Mouse (Mus musculus) stomach, embryonic 15.5 days (tissue): ENCODE data around the gene Bcl2l14. TPM values are rescaled to one million over a fixed set of nuclear protein-coding genes. Genes with fewer than 3 reads are reported as not detected.
A peak's percentile ranks its signal among the peaks of the same experiment; 100 is the strongest.

ENCODE experiments used
- ATAC-seq: fragments of 200-750 bp; cut with Nextera tagmentation; 2 replicates; pipeline ENCODE4 v1.8.0; 2017; ENCODE audit warnings: low read depth, moderate number of reproducible peaks, moderate TSS enrichment; ENCODE audit not compliant: insufficient read depth, low FRiP score
- H3K27ac ChIP-seq: fragments of 300-500 bp; sonication (generic); 2 replicates; pipeline ENCODE4 v1.5.1; 2015; ENCODE audit warnings: mild to moderate bottlenecking, inconsistent platforms
- H3K27me3 ChIP-seq: fragments of 300-500 bp; sonication (generic); replicated peaks from 2 replicates; pipeline ENCODE4 v1.6.1; 2015; ENCODE audit warnings: inconsistent platforms
- H3K36me3 ChIP-seq: fragments of 300-500 bp; sonication (generic); 2 replicates; pipeline ENCODE4 v1.6.1; 2015; ENCODE audit warnings: inconsistent platforms
- H3K4me1 ChIP-seq: fragments of 300-500 bp; sonication (generic); 2 replicates; pipeline ENCODE4 v1.6.1; 2015; ENCODE audit warnings: inconsistent platforms
- H3K4me2 ChIP-seq: fragments of 300-500 bp; sonication (generic); 2 replicates; pipeline ENCODE4 v1.6.1; 2015; ENCODE audit warnings: mild to moderate bottlenecking, inconsistent platforms
- H3K4me3 ChIP-seq: fragments of 300-500 bp; sonication (generic); replicated peaks from 2 replicates; pipeline ENCODE4 v1.5.1; 2015; ENCODE audit warnings: inconsistent platforms
- H3K9ac ChIP-seq: fragments of 300-500 bp; sonication (generic); 2 replicates; pipeline ENCODE4 v1.6.1; 2015; ENCODE audit warnings: inconsistent platforms
- H3K9me3 ChIP-seq: fragments of 300-500 bp; sonication (generic); 2 replicates; pipeline ENCODE4 v1.6.1; 2016; ENCODE audit warnings: inconsistent platforms
- WGBS: fragments of 180-500 bp; shearing (Covaris S2); methylation state at CpG from one replicate; pipeline ENCODE4 v1.1.7; 2015; 5-methylcytosine and 5-hydroxymethylcytosine counted together
- polyA plus RNA-seq: library from polyadenylated mRNA; unstranded; fragments of >200 nt; fragmentation: Nextera tagmentation; extraction: Ambion mirVana; gene quantifications from 2 replicates; pipeline ENCODE4 v1.2.1, GENCODE M21; 2015

Bcl2l14 gene
- polyA plus RNA-seq, 1 experiment from 2014 or later, result 12.0 TPM

DNA sequence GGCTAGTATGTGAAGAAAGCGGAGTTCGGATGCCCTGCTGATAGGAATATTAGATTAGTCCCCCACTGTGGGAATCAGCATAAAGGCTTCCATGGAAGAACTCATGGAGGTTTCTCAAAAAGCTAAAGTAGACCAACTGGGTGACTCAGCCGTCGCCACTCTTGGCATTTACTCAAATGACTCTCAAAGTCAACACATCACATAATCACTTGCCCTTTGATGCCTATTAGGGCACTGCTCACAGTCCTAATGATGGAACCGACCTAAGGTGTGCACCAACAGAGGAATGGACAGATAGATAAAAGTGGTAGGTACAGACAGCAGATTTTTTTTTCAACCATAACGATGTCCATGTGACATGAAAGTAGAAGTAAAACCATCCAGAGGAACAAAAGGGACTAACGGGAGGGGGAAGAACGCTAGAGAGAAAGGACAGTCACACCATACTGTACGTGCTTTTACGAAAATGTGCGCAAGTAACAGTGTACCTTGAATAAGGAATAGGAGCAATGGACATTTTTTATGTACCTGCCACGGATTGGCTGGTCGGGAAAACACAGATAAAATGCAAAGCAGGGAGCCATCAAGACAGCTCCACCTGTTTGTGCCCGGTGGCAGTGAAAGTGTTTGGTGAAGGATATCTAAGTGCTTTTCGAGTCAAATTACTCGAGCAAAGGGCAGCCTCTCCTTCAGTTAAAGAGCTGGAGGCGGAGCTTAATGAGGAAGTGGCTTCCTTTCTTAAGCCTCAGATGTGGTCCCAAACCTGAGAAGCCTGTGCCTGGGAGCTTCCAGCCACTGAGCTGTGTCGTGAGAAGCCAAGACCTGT lies 17.8 kb downstream of the Bcl2l14 start:
- Histone ChIP-seq H3K4me1 (no peaks in the 10 kb centered on the region), H3K4me3 (peak overlapping the region; percentile 21; the same call in 1 of the 2 replicates), H3K36me3 (no peaks in the 10 kb centered on the region), H3K9me3 (no peaks in the 10 kb centered on the region), H3K27me3 (no peaks in the 10 kb centered on the region), H3K27ac (peak overlapping the region; percentile 84), H3K4me2 (peak overlapping the region; percentile 19), H3K9ac (no peak overlapping the region)
- 48% methylated on average over 18 of the region's 18 CpGs for WGBS
- peak; percentile 84 for ATAC-seq

- ATAC-seq, result peak; percentile 50
- Histone ChIP-seq H3K27me3 (no peaks in the 10 kb centered on the region), H3K4me1 (no peaks in the 10 kb centered on the region), H3K4me3 (peak overlapping the region; percentile 21; the same call in 1 of the 2 replicates), H3K9me3 (no peaks in the 10 kb centered on the region), H3K9ac (no peak overlapping the region), H3K36me3 (no peaks in the 10 kb centered on the region), H3K4me2 (peak overlapping the region; percentile 19), H3K27ac (peak overlapping the region; percentile 84)
- WGBS, result 47% methylated on average over 4 of the region's 4 CpGs
These were observed 18.4 kb downstream of the Bcl2l14 start for GRCm38 (mm10) chr6:134414532-134414883.

- Histone ChIP-seq H3K27ac (no peak overlapping the region), H3K4me3 (no peak overlapping the region), H3K27me3 (no peaks in the 10 kb centered on the region), H3K36me3 (no peaks in the 10 kb centered on the region), H3K4me1 (no peaks in the 10 kb centered on the region), H3K9me3 (no peaks in the 10 kb centered on the region), H3K9ac (no peak overlapping the region), H3K4me2 (no peak overlapping the region)
- WGBS, result 69% methylated on average over 3 of the region's 3 CpGs
- no peak for ATAC-seq
These were observed 20.5 kb downstream of the Bcl2l14 start for GRCm38 (mm10) chr6:134416556-134417105.

GRCm38 (mm10) chr6:134417886-134418285 lies 21.8 kb downstream of the Bcl2l14 start:
- no peaks in the 10 kb centered on the region for H3K36me3 ChIP-seq
- no peaks in the 10 kb centered on the region for H3K4me1 ChIP-seq
- no peaks in the 10 kb centered on the region for H3K27me3 ChIP-seq
- no peak overlapping the region for H3K27ac ChIP-seq
- 62% methylated on average over 3 of the region's 3 CpGs for WGBS
- H3K4me2 ChIP-seq, result no peak overlapping the region
- ATAC-seq, result no peak
- no peaks in the 10 kb centered on the region for H3K9me3 ChIP-seq
- no peak overlapping the region for H3K9ac ChIP-seq
- no peak overlapping the region for H3K4me3 ChIP-seq

DNA sequence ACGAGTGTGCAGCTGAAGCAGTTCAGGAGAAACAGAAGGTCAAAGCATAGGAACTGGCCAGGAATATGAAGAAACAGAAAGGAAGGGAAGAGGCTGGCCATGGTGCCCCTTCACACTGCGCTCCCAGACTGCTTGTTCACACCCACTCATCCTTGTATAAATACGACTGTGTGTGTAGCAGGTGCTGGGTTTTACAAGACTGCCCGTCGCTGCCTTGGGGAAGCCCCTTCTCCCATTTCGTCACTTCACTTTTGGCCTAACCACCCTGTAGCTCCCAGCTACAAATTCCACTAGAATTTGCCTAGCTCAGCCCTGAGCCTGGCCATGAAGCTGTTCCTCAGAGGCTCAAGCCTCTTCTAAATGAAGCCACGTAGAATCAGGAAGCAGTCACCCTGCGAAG lies 24.3 kb downstream of the Bcl2l14 start:
- peaks cover 2% of the 10 kb centered on the region; the same call in 1 of the 2 replicates for H3K4me1 ChIP-seq
- H3K27ac ChIP-seq, result no peak overlapping the region
- ATAC-seq, result no peak
- 69% methylated on average over 8 of the region's 8 CpGs for WGBS
- H3K27me3 ChIP-seq, result no peaks in the 10 kb centered on the region
- H3K4me3 ChIP-seq, result no peak overlapping the region
- no peak overlapping the region for H3K9ac ChIP-seq
- no peak overlapping the region for H3K4me2 ChIP-seq
- H3K36me3 ChIP-seq, result no peaks in the 10 kb centered on the region
- H3K9me3 ChIP-seq, result no peaks in the 10 kb centered on the region

DNA sequence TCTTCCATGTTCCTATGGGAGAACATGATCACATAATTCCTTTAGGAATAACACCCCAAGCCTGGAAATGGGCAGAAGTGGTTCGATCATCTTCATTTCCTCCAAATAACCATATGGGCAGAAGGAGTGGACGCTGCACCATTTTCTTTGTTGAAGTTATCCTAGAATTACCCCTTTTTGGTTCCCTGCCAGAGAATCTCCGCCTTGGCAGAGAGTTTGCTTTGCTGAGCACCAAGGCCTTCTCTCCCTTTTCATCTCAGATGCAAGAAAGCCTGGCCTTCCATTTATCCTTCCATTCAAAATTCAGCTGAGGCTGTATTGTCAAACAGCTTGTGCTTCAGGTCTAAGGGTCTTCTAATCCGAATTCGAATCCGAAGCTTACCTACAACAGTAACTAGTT lies 25.8 kb downstream of the Bcl2l14 start:
- Histone ChIP-seq H3K4me2 (no peak overlapping the region), H3K27me3 (no peaks in the 10 kb centered on the region), H3K9me3 (no peaks in the 10 kb centered on the region), H3K4me1 (peaks cover 3% of the 10 kb centered on the region; the same call in 1 of the 2 replicates), H3K9ac (no peak overlapping the region), H3K4me3 (no peak overlapping the region), H3K27ac (no peak overlapping the region), H3K36me3 (no peaks in the 10 kb centered on the region)
- no peak for ATAC-seq
- 77% methylated on average over 6 of the region's 6 CpGs for WGBS

DNA sequence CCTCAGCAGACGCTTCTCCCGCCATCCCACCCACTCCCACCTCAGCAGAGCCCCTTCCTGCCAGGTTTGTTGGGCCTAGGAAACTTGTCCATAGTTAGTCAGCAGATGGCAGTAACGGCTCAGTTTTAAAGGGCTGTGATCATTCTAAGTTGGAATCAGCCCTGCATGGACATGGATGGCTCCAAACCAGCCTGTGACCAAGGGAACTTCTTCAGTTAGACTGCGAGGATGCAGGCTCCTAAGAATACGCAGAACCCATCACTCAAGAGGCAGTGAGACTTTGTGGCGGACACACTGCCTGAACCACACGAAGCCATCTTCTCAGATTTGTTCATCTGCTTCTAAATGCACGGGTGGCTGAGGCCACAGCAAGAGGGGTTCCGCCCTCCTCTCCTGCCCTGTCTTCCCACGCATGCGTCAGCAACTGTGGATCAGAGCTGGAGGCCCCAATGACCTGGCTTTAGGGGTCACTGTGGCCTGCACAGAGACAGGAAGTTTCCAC lies 29.1 kb downstream of the Bcl2l14 start:
- ATAC-seq, result peak; percentile 67; the same call in 1 of the 2 replicates
- Histone ChIP-seq H3K9me3 (no peaks in the 10 kb centered on the region), H3K36me3 (no peaks in the 10 kb centered on the region), H3K4me2 (peak overlapping the region; percentile 21), H3K27me3 (no peaks in the 10 kb centered on the region), H3K4me3 (no peak overlapping the region), H3K4me1 (peaks cover 5% of the 10 kb centered on the region; the same call in 1 of the 2 replicates), H3K9ac (no peak overlapping the region), H3K27ac (no peak overlapping the region)
- 30% methylated on average over 11 of the region's 11 CpGs for WGBS

DNA sequence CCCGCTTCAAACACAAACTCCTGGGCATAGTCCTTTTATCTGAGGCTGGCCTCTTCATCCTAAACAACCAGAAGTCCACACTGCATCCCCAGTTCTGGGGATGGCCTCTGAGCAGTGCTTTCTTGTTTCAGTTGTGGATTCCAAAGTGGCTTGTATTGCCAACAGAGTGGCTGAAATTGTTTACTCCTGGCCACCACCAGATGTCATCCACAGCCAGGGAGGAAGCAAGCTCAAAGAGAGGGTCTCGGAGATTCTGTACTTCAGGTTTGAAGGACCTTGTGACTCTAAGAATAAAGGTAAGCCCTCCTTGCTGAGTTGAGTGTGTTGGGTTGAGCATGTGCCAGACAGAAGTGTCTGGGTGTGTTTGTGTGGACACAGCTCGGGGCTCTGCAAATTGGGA lies 31.0 kb downstream of the Bcl2l14 start:
- Histone ChIP-seq H3K36me3 (no peaks in the 10 kb centered on the region), H3K9me3 (no peaks in the 10 kb centered on the region)
- no peak for ATAC-seq

DNA sequence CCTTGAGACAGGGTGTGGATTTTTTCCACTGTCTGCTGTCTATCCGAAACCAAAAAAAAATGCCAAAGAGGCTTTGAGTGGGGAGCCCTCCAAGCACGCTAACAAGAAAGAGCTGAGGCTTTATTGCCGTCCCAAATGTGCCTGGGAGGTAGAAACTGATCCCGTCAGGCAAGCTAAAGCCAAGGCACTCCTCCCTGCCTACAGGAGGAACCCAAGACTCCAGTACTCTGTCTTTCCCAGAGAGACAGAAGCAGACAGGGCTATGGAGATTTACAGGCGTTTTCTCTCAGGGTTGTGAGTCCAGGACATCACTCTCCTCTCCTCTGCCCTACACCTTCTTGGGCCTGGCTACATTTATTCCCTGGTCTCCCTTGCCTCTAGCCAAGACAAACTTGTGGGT lies 32.3 kb downstream of the Bcl2l14 start:
- H3K4me2 ChIP-seq, result no peak overlapping the region
- no peaks in the 10 kb centered on the region for H3K27me3 ChIP-seq
- H3K4me3 ChIP-seq, result no peak overlapping the region
- H3K9me3 ChIP-seq, result no peaks in the 10 kb centered on the region
- H3K36me3 ChIP-seq, result no peaks in the 10 kb centered on the region
- H3K9ac ChIP-seq, result no peak overlapping the region
- ATAC-seq, result no peak
- no peak overlapping the region for H3K27ac ChIP-seq
- 60% methylated on average over 5 of the region's 5 CpGs for WGBS
- peaks cover 7% of the 10 kb centered on the region; the same call in 1 of the 2 replicates for H3K4me1 ChIP-seq

More for the DNA sequence above, 31.0 kb downstream of the Bcl2l14 start:
- Histone ChIP-seq H3K4me1 (peaks cover 7% of the 10 kb centered on the region; the same call in 1 of the 2 replicates), H3K4me2 (no peak overlapping the region), H3K27me3 (no peaks in the 10 kb centered on the region), H3K9ac (no peak overlapping the region), H3K27ac (no peak overlapping the region), H3K4me3 (no peak overlapping the region)
- WGBS, result 82% methylated on average over 3 of the region's 3 CpGs

- H3K9me3 ChIP-seq, result no peaks in the 10 kb centered on the region
- H3K36me3 ChIP-seq, result no peaks in the 10 kb centered on the region
- WGBS, result 67% methylated on average over 9 of the region's 9 CpGs
- H3K27ac ChIP-seq, result 0 out of 2 replicates have a peak overlapping the region, but pooled peaks have one; percentile 21
- H3K4me2 ChIP-seq, result no peak overlapping the region
- no peak overlapping the region for H3K4me3 ChIP-seq
- H3K9ac ChIP-seq, result no peak overlapping the region
- no peak for ATAC-seq
- H3K4me1 ChIP-seq, result peaks cover 6% of the 10 kb centered on the region; the same call in 1 of the 2 replicates
- no peaks in the 10 kb centered on the region for H3K27me3 ChIP-seq
These were observed 34.2 kb downstream of the Bcl2l14 start for GRCm38 (mm10) chr6:134430161-134430799.

DNA sequence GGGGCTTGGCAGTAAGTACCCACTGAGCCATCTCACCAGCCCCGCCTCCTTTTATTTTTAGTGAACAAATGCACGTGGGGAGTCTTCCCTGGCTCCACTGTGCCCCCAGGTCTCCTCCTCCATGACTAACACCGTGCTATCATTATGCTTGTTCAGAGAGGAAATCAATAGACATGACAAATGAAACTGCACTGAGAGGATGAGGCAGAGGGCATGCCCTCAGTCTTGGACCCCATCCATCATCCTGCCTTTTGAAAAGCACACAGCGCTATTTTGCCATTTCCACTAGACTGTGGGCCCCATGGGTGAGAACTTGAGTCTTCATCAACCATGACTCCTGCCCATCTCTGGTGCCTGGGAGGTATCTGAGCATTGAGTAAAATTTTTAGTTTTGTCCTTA lies 35.5 kb downstream of the Bcl2l14 start:
- Histone ChIP-seq H3K4me3 (no peak overlapping the region), H3K9ac (no peak overlapping the region), H3K36me3 (no peaks in the 10 kb centered on the region), H3K27me3 (no peaks in the 10 kb centered on the region), H3K4me2 (no peak overlapping the region), H3K27ac (no peak overlapping the region), H3K4me1 (0 out of 2 replicates have a peak, but pooled peaks cover 3% of the 10 kb centered on the region), H3K9me3 (no peaks in the 10 kb centered on the region)
- ATAC-seq, result no peak
- 41% methylated on average over 4 of the region's 4 CpGs for WGBS

DNA sequence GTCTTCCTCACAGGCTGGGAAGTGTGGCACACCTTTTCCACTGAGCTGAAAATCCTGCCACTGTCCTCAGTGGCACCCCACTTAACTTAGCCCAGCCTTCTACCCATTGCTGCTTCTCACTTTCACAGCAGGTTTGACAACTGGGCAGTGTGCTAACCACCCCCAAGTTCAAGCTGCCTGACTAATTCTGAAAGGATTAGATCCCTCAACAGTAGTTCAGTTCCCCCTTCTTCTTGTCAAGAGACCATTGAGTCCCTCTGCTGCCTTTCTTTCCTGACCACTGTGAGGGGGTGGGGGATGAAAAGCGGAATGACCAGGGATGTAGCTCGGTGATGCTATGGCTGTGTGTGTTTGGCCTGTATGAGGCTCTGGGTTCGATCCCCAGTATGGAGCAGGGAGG lies 37.2 kb downstream of the Bcl2l14 start:
- H3K9me3 ChIP-seq, result no peaks in the 10 kb centered on the region
- H3K27me3 ChIP-seq, result no peaks in the 10 kb centered on the region
- ATAC-seq, result no peak
- H3K36me3 ChIP-seq, result no peaks in the 10 kb centered on the region
- WGBS, result 92% methylated on average over 3 of the region's 3 CpGs
- no peak overlapping the region for H3K9ac ChIP-seq
- no peak overlapping the region for H3K4me2 ChIP-seq
- H3K4me3 ChIP-seq, result no peak overlapping the region
- H3K27ac ChIP-seq, result no peak overlapping the region
- 0 out of 2 replicates have a peak, but pooled peaks cover 3% of the 10 kb centered on the region for H3K4me1 ChIP-seq
